Mouse (Mus musculus) c-Kit-negative CD71-positive TER-119-positive erythroid progenitor cells, embryonic 14.5 days (primary cell): ENCODE data around the gene Slc39a1.
A peak's percentile ranks its signal among the peaks of the same experiment; 100 is the strongest.
"Not testable (repeated sequence)": the region's sequence is repeated elsewhere in the genome, so short reads cannot be mapped to it uniquely, and the experiment has no call there.

ENCODE experiments used
- DNase-seq: peaks from one replicate; pipeline ENCODE4 v3.0.0-alpha.2; 2013; ENCODE audit warnings: low read depth, low spot score

The Slc39a1 gene

DNA sequence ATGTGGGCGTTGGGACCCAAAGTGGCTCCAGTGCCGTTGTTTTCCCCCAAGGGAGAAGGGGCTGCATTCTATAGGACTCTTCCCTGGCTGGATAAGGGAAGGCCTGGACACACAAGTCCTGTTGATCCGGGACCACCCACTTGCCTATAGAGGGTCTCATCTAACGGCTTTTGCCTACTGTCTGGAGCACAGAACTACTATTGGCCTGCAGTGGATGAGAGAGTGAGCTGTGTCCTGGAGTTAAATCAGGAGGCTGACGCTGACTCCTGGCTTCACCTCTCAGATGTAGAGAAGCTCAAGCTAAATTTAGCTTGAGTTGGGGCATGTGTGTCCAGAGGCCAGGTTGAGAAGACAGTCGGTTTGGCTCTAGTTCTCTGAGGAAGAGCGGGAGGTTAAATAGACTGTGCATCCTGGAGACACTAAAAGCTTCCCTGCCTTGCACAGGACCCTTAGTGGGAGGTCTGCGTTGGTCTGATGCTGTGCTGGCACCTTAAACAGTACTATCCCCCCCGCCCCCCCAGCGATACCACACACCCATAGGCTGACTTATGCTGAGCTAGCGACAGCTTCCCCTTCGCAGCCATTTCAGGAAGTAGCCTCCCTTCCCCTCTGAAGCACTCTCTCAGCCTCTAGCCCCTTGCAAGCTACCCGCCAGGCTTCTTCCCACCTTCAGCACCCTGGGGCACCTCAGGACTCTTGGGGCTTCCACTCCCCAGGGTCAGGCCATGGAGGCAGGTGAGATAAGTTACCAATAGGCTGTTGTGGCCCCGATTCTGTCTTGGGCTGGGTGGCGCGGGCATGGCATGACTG is 18.2 kb downstream of the Slc39a1 start:
- no peak for DNase-seq

- DNase-seq = no peak
These were observed 19.2 kb downstream of the Slc39a1 start for GRCm38 (mm10) chr3:90266901-90267775.

DNA sequence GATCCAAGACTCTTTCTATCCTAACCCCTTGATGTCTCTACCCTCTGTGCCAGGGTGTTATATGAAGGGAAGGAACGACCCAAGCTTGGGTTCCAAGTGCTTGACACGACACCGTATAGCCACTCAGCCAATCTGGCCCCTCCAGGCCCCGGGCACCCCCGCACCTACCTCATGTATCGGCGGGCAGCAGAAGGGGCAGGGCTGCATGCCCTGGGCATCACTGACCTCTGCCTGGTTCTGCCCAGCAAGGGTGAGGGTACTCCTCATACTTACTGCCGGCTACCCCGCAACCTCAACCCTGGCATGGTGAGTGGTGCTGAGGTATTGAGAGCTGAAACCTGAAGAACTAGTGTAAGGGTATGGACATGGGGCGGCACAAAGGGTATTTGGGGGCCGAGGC is 20.2 kb downstream of the Slc39a1 start:
- no peak for DNase-seq

DNA sequence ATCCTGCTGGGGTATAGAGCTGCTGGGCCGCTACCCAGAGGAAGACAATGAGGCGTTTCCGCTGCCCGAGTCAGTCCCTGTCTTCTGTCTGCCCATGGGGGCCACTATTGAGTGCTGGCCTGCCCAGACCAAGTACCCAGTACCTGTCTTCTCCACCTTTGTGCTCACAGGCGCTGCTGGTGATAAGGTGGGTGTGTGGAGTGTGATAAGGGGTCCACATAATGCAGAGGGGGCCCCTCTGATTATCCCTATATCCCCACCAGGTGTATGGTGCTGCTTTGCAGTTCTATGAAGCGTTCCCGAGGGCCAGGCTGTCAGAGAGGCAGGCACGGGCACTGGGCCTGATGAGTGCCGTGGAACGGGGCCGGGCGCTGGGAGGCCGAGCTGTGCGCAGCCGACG is 21.0 kb downstream of the Slc39a1 start:
- DNase-seq = no peak

DNA sequence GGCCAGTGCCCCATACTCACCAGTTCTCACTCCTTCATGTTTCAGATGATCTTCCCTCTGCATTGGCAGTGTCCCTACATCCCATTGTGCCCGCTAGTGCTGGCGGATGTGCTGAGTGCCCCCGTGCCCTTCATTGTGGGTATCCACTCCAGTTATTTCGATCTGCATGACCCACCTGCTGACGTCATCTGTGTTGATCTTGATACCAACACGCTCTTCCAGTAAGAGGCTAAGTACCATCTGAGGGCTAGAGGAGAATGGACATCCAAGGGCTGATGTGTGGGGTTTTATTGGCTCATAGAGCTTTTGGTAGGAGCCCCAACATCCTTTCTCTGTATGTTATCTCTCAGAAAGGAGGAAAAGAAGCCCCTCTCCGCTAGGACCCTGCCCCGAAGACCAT is 22.8 kb downstream of the Slc39a1 start:
- DNase-seq = no peak

DNA sequence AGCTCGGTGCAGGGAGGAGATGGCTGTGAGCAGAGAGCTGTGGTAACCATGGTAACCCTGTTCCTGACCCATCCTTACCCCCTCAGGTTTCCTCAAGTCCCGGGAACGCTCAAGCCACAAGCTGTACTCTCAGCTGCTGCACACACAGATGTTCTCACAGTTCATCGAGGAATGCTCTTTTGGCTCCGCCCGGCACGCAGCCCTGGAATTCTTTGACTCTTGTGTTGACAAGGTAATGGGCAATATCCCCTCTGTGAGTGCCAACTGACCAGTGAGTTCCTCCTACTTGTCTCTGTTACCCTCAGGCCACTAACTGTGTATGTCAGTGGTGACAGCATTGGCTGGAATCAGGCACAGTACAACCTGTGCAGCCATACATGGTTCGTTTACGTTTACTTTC is 24.2 kb downstream of the Slc39a1 start:
- DNase-seq = no peak

GRCm38 (mm10) chr3:90273855-90274254 is 25.9 kb downstream of the Slc39a1 start:
- DNase-seq = no peak

DNA sequence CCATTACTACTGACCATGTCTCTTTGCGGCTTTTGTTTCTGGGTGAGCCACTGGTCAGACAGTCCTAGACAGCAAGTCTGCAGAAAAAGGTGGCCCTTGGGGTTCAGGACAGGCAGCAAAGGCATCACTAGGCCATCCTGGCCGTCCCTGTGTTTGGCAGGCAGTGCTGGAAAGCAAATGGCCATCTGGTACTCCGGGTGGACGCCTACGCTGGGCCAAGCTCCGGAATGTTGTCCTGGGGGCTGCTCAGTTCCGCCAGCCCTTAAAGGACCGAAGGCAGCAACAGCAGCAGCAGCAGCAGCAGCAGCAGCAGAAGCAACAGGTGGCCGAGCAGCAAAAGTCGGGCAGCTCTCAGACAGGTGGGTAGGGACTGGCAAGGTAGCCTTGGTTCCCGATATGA is 27.3 kb downstream of the Slc39a1 start:
- no peak for DNase-seq

GRCm38 (mm10) chr3:90276858-90277257 is 28.9 kb downstream of the Slc39a1 start:
- DNase-seq = no peak

GRCm38 (mm10) chr3:90277793-90278192 is 29.8 kb downstream of the Slc39a1 start:
- no peak for DNase-seq

- no peak for DNase-seq
These were observed 30.2 kb downstream of the Slc39a1 start for GRCm38 (mm10) chr3:90278211-90278610.

DNA sequence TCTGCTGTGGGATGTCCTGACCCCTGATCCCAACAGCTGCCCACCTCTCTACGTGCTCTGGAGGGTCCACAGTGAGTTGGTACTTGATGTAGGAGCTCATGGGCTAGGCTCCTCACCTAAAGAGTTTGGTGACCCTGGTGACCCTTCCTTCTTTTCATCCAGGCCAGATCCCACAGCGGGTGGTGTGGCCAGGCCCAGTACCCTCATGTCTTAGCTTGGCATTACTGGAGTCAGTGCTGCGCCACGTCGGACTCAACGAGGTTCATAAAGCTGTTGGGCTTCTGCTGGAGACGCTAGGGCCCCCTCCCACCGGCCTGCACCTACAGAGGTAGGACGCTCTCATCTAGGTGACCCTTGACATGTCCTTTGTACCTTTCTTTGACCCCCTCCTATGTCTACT is 31.2 kb downstream of the Slc39a1 start:
- DNase-seq = no peak

DNA sequence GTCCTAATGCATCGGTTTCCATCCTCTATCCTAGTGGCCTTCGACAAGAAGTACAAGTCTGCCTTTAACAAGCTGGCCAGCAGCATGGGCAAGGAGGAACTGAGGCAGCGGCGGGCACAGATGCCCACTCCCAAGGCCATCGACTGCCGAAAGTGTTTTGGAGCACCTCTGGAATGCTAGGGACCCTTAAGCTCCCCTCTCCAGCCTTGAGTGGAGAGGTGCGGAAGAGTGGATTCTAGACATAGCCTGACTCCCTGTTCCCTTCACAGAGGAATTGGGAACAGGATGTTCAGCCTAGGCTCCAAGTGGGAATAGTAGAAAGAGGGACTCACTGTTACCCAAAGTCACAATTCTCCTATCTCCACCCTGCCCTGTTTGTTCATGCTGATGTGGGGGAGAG is 31.8 kb downstream of the Slc39a1 start:
- no peak for DNase-seq

DNA sequence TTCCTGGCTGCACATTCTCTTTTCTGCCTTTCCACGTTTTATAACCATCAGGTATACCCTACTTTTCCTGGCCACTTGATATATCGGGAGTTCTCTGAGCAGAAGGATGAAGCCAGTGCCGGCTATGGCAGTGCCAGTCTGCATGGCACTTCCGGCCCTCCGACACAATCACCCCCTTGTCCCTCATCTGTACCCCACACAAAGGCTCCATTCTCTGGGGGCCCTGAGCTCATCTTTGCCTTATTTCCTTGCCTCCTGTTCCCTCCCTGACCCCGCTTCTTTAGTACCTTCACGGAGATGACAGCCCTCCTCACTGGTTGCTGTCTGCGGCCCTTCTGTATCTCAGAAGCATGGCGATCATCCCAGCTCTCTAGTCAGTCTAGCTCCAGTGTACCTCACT is 32.7 kb downstream of the Slc39a1 start:
- no peak for DNase-seq

- DNase-seq = no peak
These were observed 36.2 kb downstream of the Slc39a1 start for GRCm38 (mm10) chr3:90284150-90284549.

- not testable (repeated sequence) for DNase-seq
These were observed 41.4 kb downstream of the Slc39a1 start for GRCm38 (mm10) chr3:90289403-90289802.

DNA sequence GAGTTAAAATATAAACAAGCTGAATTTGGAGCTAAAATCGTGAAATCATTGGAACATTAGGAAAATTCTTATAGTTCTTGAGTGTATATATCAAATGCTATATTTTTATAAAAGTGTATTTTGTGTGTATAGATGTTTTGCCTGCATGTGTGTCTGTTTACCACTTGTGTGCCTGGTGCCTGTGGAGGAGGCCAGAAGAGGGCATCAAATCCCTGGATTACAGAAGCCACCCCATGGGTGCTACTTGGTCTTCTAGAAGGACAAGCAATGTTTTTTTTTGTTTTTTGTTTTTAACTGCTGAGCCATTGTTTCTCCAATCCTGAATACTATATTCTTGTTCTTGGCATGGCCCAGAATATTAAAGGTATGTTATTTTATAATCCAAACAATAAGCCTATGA is 42.6 kb downstream of the Slc39a1 start:
- no peak for DNase-seq

DNA sequence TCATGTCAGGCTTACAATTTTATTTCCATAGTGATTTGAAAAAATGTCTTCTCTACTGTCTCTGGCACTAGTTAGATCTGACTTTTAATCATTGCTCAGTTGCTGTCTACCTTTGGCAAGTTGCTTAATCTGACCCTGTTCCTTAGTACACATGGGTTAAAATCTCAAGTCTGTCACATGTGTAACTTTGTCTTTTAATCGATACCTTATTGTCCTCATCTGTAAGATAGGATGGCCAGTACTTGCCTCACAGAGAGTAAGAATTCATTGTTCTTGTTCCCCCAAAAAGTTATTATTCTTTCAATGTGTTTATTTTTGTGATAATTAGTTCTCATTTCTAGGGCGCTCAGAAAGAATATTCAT is 44.0 kb downstream of the Slc39a1 start:
- no peak for DNase-seq

- peak; percentile 98 for DNase-seq
These were observed 44.6 kb downstream of the Slc39a1 start, which contains the start of gene Gatad2b for GRCm38 (mm10) chr3:90292345-90293275. Gene Gatad2b (plus strand): TSS chr3:90293178.

DNA sequence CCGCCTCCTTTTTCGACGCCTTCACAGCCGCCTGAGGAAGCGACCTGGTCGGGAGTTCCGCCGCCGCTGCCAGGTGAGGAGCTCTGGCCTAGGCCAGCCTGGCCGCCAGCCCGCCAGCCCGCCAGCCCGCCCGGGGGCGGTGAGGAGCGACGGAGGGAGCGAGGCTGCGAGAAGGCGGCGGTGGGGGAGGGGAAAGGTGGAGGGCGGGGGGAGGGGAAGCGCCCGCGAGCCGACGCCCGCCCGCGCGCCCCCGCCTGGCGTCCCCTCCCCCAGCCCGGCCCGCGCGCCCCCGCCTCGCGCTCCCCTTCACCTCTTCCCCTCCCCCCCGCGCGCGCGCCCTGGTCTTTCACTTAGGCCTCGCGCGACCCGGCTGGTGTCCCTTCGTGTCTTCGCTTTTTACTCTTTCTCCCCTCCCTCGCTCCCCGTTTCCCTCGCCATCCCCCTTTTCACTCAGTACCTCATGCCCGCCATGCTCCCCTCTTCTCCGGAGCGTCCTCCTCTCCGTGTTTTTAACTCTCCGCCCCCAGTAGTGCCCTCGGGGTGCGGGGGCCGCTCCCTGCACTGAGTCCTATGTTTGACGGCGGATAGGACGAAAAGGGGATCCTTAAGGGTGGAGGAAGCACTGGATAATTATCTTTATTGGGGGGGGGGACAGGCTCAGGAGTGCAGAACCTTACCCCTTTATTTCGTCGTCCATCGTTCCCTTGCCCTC is 45.5 kb downstream of the Slc39a1 start:
- DNase-seq = peak; percentile 20

- DNase-seq = peak; percentile 33
These were observed 46.1 kb downstream of the Slc39a1 start for GRCm38 (mm10) chr3:90294064-90294440.
